ENCODE assay signal across 9 mouse cellular contexts in genomic region chr3:101778896-101779665, GRCm38 (mm10).
DNase-seq lines count a peak whose midpoint lies in the region; ATAC-seq lines count a peak whose summit lies in the region.
"Had no signal": no experiment of that assay in that cellular context is flagged by ENCODE, and none has a peak within 500 bp of the region (broad histone marks: within the 10 kb centered on the region; RNA-seq: fewer than 3 reads in every experiment).

No protein-coding gene starts in this region.

- peak; percentile 35 for DNase-seq in hindbrain, embryonic 11.5 days (ENCODE audit: low spot score)
- no peak for DNase-seq in hindbrain, embryonic 14.5 days (ENCODE audit: low spot score)
- DNase-seq in ovary, postnatal 36 days (ENCODE audit: low spot score) = no peak
- DNase-seq in forebrain, embryonic 11.5 days (ENCODE audit: low spot score) = no peak
- DNase-seq in cerebellum, adult 8-10 months = no peak

- H3K9me3 ChIP-seq in hindbrain, embryonic 11.5 days (ENCODE audit: control insufficient read depth, low read length) = no peaks in the 10 kb centered on the region
- no peaks in the 10 kb centered on the region for H3K9me3 ChIP-seq in hindbrain, embryonic 14.5 days (ENCODE audit: control insufficient read depth, low read length)
- H3K9me3 ChIP-seq in heart, embryonic 12.5 days (replicated peaks) = no peaks in the 10 kb centered on the region
- H3K9me3 ChIP-seq in kidney, embryonic 15.5 days (replicated peaks) = no peaks in the 10 kb centered on the region
- no peaks in the 10 kb centered on the region for H3K9me3 ChIP-seq in neural tube, embryonic 13.5 days
- H3K9me3 ChIP-seq in forebrain, embryonic 11.5 days (ENCODE audit: control insufficient read depth, low read length) = no peaks in the 10 kb centered on the region
- H3K9me3 ChIP-seq: stomach, embryonic 15.5 days had no signal

- no peak for ATAC-seq in hindbrain, embryonic 11.5 days (ENCODE audit: low FRiP score)
- no peak for ATAC-seq in hindbrain, embryonic 14.5 days (ENCODE audit: low FRiP score)
- peak; percentile 89 for ATAC-seq in heart, embryonic 12.5 days (ENCODE audit: insufficient number of reproducible peaks, low FRiP score)
- ATAC-seq in kidney, embryonic 15.5 days (replicated peaks; ENCODE audit: low FRiP score) = peak; percentile 72
- ATAC-seq in neural tube, embryonic 13.5 days (ENCODE audit: low read depth) = no peak
- ATAC-seq in forebrain, embryonic 11.5 days (replicated peaks; ENCODE audit: low FRiP score) = no peak

- H3K4me3 ChIP-seq in hindbrain, embryonic 11.5 days (ENCODE audit: low read depth, low read length) = no peak overlapping the region
- no peak overlapping the region for H3K4me3 ChIP-seq in hindbrain, embryonic 14.5 days (replicated peaks; ENCODE audit: low read length)
- H3K4me3 ChIP-seq in heart, embryonic 12.5 days = no peak overlapping the region
- H3K4me3 ChIP-seq in kidney, embryonic 15.5 days (replicated peaks) = no peak overlapping the region
- no peak overlapping the region for H3K4me3 ChIP-seq in neural tube, embryonic 13.5 days
- no peak overlapping the region for H3K4me3 ChIP-seq in forebrain, embryonic 11.5 days (ENCODE audit: low read depth, low read length)
- H3K4me3 ChIP-seq: stomach, embryonic 15.5 days had no signal

- no peak overlapping the region for H3K9ac ChIP-seq in hindbrain, embryonic 11.5 days (ENCODE audit: low read depth, low read length)
- no peak overlapping the region for H3K9ac ChIP-seq in hindbrain, embryonic 14.5 days
- H3K9ac ChIP-seq in heart, embryonic 12.5 days = no peak overlapping the region
- no peak overlapping the region for H3K9ac ChIP-seq in kidney, embryonic 15.5 days
- H3K9ac ChIP-seq in neural tube, embryonic 13.5 days = no peak overlapping the region
- no peak overlapping the region for H3K9ac ChIP-seq in forebrain, embryonic 11.5 days (ENCODE audit: low read length)
- H3K9ac ChIP-seq: stomach, embryonic 15.5 days had no signal

- no peaks in the 10 kb centered on the region for H3K4me1 ChIP-seq in hindbrain, embryonic 11.5 days (replicated peaks; ENCODE audit: control insufficient read depth, insufficient read depth, low read length)
- 0 out of 2 replicates have a peak, but pooled peaks cover 6% of the 10 kb centered on the region for H3K4me1 ChIP-seq in hindbrain, embryonic 14.5 days (replicated peaks; ENCODE audit: control insufficient read depth, insufficient read depth, low read length)
- H3K4me1 ChIP-seq in heart, embryonic 12.5 days (replicated peaks) = 0 out of 2 replicates have a peak, but pooled peaks cover 11% of the 10 kb centered on the region
- peaks cover 5% of the 10 kb centered on the region; the same call in 1 of the 2 replicates for H3K4me1 ChIP-seq in kidney, embryonic 15.5 days
- peaks cover 22% of the 10 kb centered on the region for H3K4me1 ChIP-seq in neural tube, embryonic 13.5 days (replicated peaks)
- no peaks in the 10 kb centered on the region; the same call in 1 of the 2 replicates for H3K4me1 ChIP-seq in forebrain, embryonic 11.5 days (replicated peaks; ENCODE audit: control insufficient read depth, insufficient read depth, low read length)
- H3K4me1 ChIP-seq: stomach, embryonic 15.5 days had no signal

- H3K36me3 ChIP-seq in hindbrain, embryonic 11.5 days (ENCODE audit: control insufficient read depth, insufficient read depth, low read length) = no peaks in the 10 kb centered on the region
- no peaks in the 10 kb centered on the region for H3K36me3 ChIP-seq in hindbrain, embryonic 14.5 days (replicated peaks; ENCODE audit: control insufficient read depth, insufficient read depth)
- H3K36me3 ChIP-seq in heart, embryonic 12.5 days = no peaks in the 10 kb centered on the region
- H3K36me3 ChIP-seq in kidney, embryonic 15.5 days = no peaks in the 10 kb centered on the region
- no peaks in the 10 kb centered on the region for H3K36me3 ChIP-seq in neural tube, embryonic 13.5 days
- no peaks in the 10 kb centered on the region for H3K36me3 ChIP-seq in forebrain, embryonic 11.5 days (ENCODE audit: control insufficient read depth, insufficient read depth, low read length)
- H3K36me3 ChIP-seq: stomach, embryonic 15.5 days had no signal

- no peak overlapping the region for H3K4me2 ChIP-seq in hindbrain, embryonic 11.5 days (replicated peaks; ENCODE audit: low read depth, low read length)
- no peak overlapping the region for H3K4me2 ChIP-seq in hindbrain, embryonic 14.5 days (replicated peaks)
- H3K4me2 ChIP-seq in heart, embryonic 12.5 days = peak overlapping the region; percentile 17
- no peak overlapping the region; the same call in 1 of the 2 replicates for H3K4me2 ChIP-seq in kidney, embryonic 15.5 days
- H3K4me2 ChIP-seq in neural tube, embryonic 13.5 days = peak overlapping the region; percentile 18
- H3K4me2 ChIP-seq in forebrain, embryonic 11.5 days (ENCODE audit: low read depth, low read length, severe bottlenecking) = no peak overlapping the region
- H3K4me2 ChIP-seq: stomach, embryonic 15.5 days had no signal

- no peak overlapping the region for H3K27ac ChIP-seq in hindbrain, embryonic 11.5 days (ENCODE audit: low read depth, low read length)
- H3K27ac ChIP-seq in hindbrain, embryonic 14.5 days = no peak overlapping the region
- H3K27ac ChIP-seq in heart, embryonic 12.5 days (ENCODE audit: poor library complexity, severe bottlenecking) = peak overlapping the region; percentile 70
- H3K27ac ChIP-seq in kidney, embryonic 15.5 days = 0 out of 2 replicates have a peak overlapping the region, but pooled peaks have one; percentile 24
- peak overlapping the region; percentile 23; the same call in 1 of the 2 replicates for H3K27ac ChIP-seq in neural tube, embryonic 13.5 days (replicated peaks)
- no peak overlapping the region for H3K27ac ChIP-seq in forebrain, embryonic 11.5 days (ENCODE audit: low read depth, low read length)
- H3K27ac ChIP-seq: stomach, embryonic 15.5 days had no signal

- WGBS in hindbrain, embryonic 11.5 days = 59% methylated on average over 16 of the region's 16 CpGs
- WGBS in hindbrain, embryonic 14.5 days = 61% methylated on average over 16 of the region's 16 CpGs
- WGBS in heart, embryonic 12.5 days = 38% methylated on average over 16 of the region's 16 CpGs
- WGBS in kidney, embryonic 15.5 days = 61% methylated on average over 16 of the region's 16 CpGs
- 53% methylated on average over 16 of the region's 16 CpGs for WGBS in neural tube, embryonic 13.5 days
- 76% methylated on average over 16 of the region's 16 CpGs for WGBS in forebrain, embryonic 11.5 days

- H3K27me3 ChIP-seq in hindbrain, embryonic 11.5 days (ENCODE audit: control insufficient read depth, insufficient read depth, low read length) = no peaks in the 10 kb centered on the region
- no peaks in the 10 kb centered on the region for H3K27me3 ChIP-seq in hindbrain, embryonic 14.5 days (ENCODE audit: control insufficient read depth, insufficient read depth, low read length)
- H3K27me3 ChIP-seq in heart, embryonic 12.5 days (replicated peaks) = no peaks in the 10 kb centered on the region
- no peaks in the 10 kb centered on the region for H3K27me3 ChIP-seq in kidney, embryonic 15.5 days
- H3K27me3 ChIP-seq in neural tube, embryonic 13.5 days = no peaks in the 10 kb centered on the region
- H3K27me3 ChIP-seq in forebrain, embryonic 11.5 days (ENCODE audit: control insufficient read depth, insufficient read depth, low read length) = no peaks in the 10 kb centered on the region
- H3K27me3 ChIP-seq: stomach, embryonic 15.5 days had no signal

Comparison
In these comparisons a context has a peak if more than half of its experiments do, and no peak if none do; other contexts are left out.
1. ATAC-seq: peak in heart, embryonic 12.5 days (single experiment) and kidney, embryonic 15.5 days (single experiment); none in hindbrain, embryonic 11.5 days (single experiment), hindbrain, embryonic 14.5 days (single experiment), neural tube, embryonic 13.5 days (single experiment) and forebrain, embryonic 11.5 days (single experiment).
2. H3K27ac ChIP-seq: peak in heart, embryonic 12.5 days (single experiment), kidney, embryonic 15.5 days (single experiment) and neural tube, embryonic 13.5 days (single experiment); none in hindbrain, embryonic 11.5 days (single experiment), hindbrain, embryonic 14.5 days (single experiment) and forebrain, embryonic 11.5 days (single experiment).
3. H3K4me2 ChIP-seq: peak in heart, embryonic 12.5 days (single experiment) and neural tube, embryonic 13.5 days (single experiment); none in hindbrain, embryonic 11.5 days (single experiment), hindbrain, embryonic 14.5 days (single experiment), kidney, embryonic 15.5 days (single experiment) and forebrain, embryonic 11.5 days (single experiment).